Mouse (Mus musculus): ENCODE results near the gene Psmb10. TPM values are rescaled to one million over a fixed set of nuclear protein-coding genes. Genes with fewer than 3 reads are reported as not detected.
"Not testable (repeated sequence)": the region's sequence is repeated elsewhere in the genome, so short reads cannot be mapped to it uniquely, and the experiment has no call there.

Gene Psmb10
- polyA plus RNA-seq (2015; fragmentation: Nextera tagmentation; extraction: Ambion mirVana) = 115 and 116 TPM in 2 replicates

- Histone ChIP-seq H3K27me3 (replicated peaks; ENCODE audit: control insufficient read depth, insufficient read depth, low read length) (no peaks in the 10 kb centered on the region), H3K4me3 (ENCODE audit: low read length) (peak within 1 kb of the TSS; percentile 89), H3K9me3 (ENCODE audit: control insufficient read depth, low read length) (no peaks in the 10 kb centered on the region), H3K4me2 (ENCODE audit: low read depth, low read length) (peak within 1 kb of the TSS; percentile 80), H3K4me1 (ENCODE audit: control insufficient read depth, insufficient read depth, low read length) (peaks cover 16% of the 10 kb centered on the region), H3K36me3 (ENCODE audit: control insufficient read depth, insufficient read depth, low read length) (0 out of 2 replicates have a peak, but pooled peaks cover 5% of the 10 kb centered on the region), H3K27ac (ENCODE audit: low read length) (peak within 1 kb of the TSS; percentile 85), H3K9ac (ENCODE audit: low read depth, low read length) (peak within 1 kb of the TSS; percentile 87)
- ATAC-seq = peak; percentile 9; the same call in 1 of the 2 replicates
- 27% methylated on average over 4 of the region's 4 CpGs for WGBS
These were observed at the start of gene Psmb10 for GRCm38 (mm10) chr8:105938306-105938669. Psmb10 (minus strand) TSS chr8:105938444.

GRCm38 (mm10) chr8:105983406-105983805 lies 45.2 kb upstream of the Psmb10 start:
- H3K27ac ChIP-seq (ENCODE audit: low read length); H3K9ac ChIP-seq (ENCODE audit: low read depth, low read length); H3K4me3 ChIP-seq (ENCODE audit: low read length): not testable (repeated sequence)

GRCm38 (mm10) chr8:105981146-105981545 lies 42.9 kb upstream of the Psmb10 start:
- H3K4me1 ChIP-seq (ENCODE audit: control insufficient read depth, insufficient read depth, low read length) = no peaks in the 10 kb centered on the region
- H3K9me3 ChIP-seq (ENCODE audit: control insufficient read depth, low read length) = no peaks in the 10 kb centered on the region
- H3K27ac ChIP-seq (ENCODE audit: low read length) = no peak overlapping the region
- no peak for ATAC-seq
- H3K4me2 ChIP-seq (ENCODE audit: low read depth, low read length) = no peak overlapping the region
- H3K4me3 ChIP-seq (ENCODE audit: low read length) = no peak overlapping the region
- H3K27me3 ChIP-seq (replicated peaks; ENCODE audit: control insufficient read depth, insufficient read depth, low read length) = no peaks in the 10 kb centered on the region
- no peaks in the 10 kb centered on the region for H3K36me3 ChIP-seq (ENCODE audit: control insufficient read depth, insufficient read depth, low read length)
- 82% methylated on average over 1 of the region's 1 CpGs for WGBS
- no peak overlapping the region for H3K9ac ChIP-seq (ENCODE audit: low read depth, low read length)

More at GRCm38 (mm10) chr8:105983406-105983805, 45.2 kb upstream of the Psmb10 start:
- H3K27me3 ChIP-seq (replicated peaks; ENCODE audit: control insufficient read depth, insufficient read depth, low read length); H3K4me2 ChIP-seq (ENCODE audit: low read depth, low read length); H3K9me3 ChIP-seq (ENCODE audit: control insufficient read depth, low read length); H3K4me1 ChIP-seq (ENCODE audit: control insufficient read depth, insufficient read depth, low read length); ATAC-seq; H3K36me3 ChIP-seq (ENCODE audit: control insufficient read depth, insufficient read depth, low read length): not testable (repeated sequence)
- 76% methylated on average over 11 of the region's 11 CpGs for WGBS

GRCm38 (mm10) chr8:105979325-105979724 lies 41.1 kb upstream of the Psmb10 start, which contains the start of gene Dpep3:
Dpep3 (minus strand) TSS chr8:105979429.
- 89% methylated on average over 15 of the region's 15 CpGs for WGBS
- H3K4me1 ChIP-seq (ENCODE audit: control insufficient read depth, insufficient read depth, low read length) = no peaks in the 10 kb centered on the region
- no peak within 1 kb of the TSS for H3K27ac ChIP-seq (ENCODE audit: low read length)
- no peaks in the 10 kb centered on the region for H3K9me3 ChIP-seq (ENCODE audit: control insufficient read depth, low read length)
- H3K9ac ChIP-seq (ENCODE audit: low read depth, low read length) = no peak within 1 kb of the TSS
- H3K4me3 ChIP-seq (ENCODE audit: low read length) = no peak within 1 kb of the TSS
- H3K4me2 ChIP-seq (ENCODE audit: low read depth, low read length) = no peak within 1 kb of the TSS
- H3K27me3 ChIP-seq (replicated peaks; ENCODE audit: control insufficient read depth, insufficient read depth, low read length) = no peaks in the 10 kb centered on the region
- ATAC-seq = no peak
- no peaks in the 10 kb centered on the region for H3K36me3 ChIP-seq (ENCODE audit: control insufficient read depth, insufficient read depth, low read length)

GRCm38 (mm10) chr8:105975363-105975762 lies 37.1 kb upstream of the Psmb10 start:
- Histone ChIP-seq H3K4me1 (ENCODE audit: control insufficient read depth, insufficient read depth, low read length) (no peaks in the 10 kb centered on the region), H3K27ac (ENCODE audit: low read length) (no peak overlapping the region), H3K27me3 (replicated peaks; ENCODE audit: control insufficient read depth, insufficient read depth, low read length) (no peaks in the 10 kb centered on the region), H3K4me2 (ENCODE audit: low read depth, low read length) (no peak overlapping the region), H3K9ac (ENCODE audit: low read depth, low read length) (no peak overlapping the region), H3K9me3 (ENCODE audit: control insufficient read depth, low read length) (no peaks in the 10 kb centered on the region), H3K4me3 (ENCODE audit: low read length) (no peak overlapping the region), H3K36me3 (ENCODE audit: control insufficient read depth, insufficient read depth, low read length) (no peaks in the 10 kb centered on the region)
- 64% methylated on average over 7 of the region's 7 CpGs for WGBS
- no peak for ATAC-seq

- no peak for ATAC-seq
- Histone ChIP-seq H3K27me3 (replicated peaks; ENCODE audit: control insufficient read depth, insufficient read depth, low read length) (no peaks in the 10 kb centered on the region), H3K36me3 (ENCODE audit: control insufficient read depth, insufficient read depth, low read length) (no peaks in the 10 kb centered on the region), H3K27ac (ENCODE audit: low read length) (no peak overlapping the region), H3K9me3 (ENCODE audit: control insufficient read depth, low read length) (no peaks in the 10 kb centered on the region), H3K4me2 (ENCODE audit: low read depth, low read length) (no peak overlapping the region), H3K4me1 (ENCODE audit: control insufficient read depth, insufficient read depth, low read length) (peaks cover 7% of the 10 kb centered on the region; the same call in 1 of the 2 replicates), H3K9ac (ENCODE audit: low read depth, low read length) (no peak overlapping the region), H3K4me3 (ENCODE audit: low read length) (no peak overlapping the region)
- whole genome bisulfite sequencing = 76% methylated on average over 8 of the region's 8 CpGs
These were observed 32.9 kb upstream of the Psmb10 start for GRCm38 (mm10) chr8:105971019-105971720.

- Histone ChIP-seq H3K4me2 (ENCODE audit: low read depth, low read length) (no peak overlapping the region), H3K4me3 (ENCODE audit: low read length) (no peak overlapping the region), H3K9ac (ENCODE audit: low read depth, low read length) (no peak overlapping the region), H3K4me1 (ENCODE audit: control insufficient read depth, insufficient read depth, low read length) (peaks cover 13% of the 10 kb centered on the region; the same call in 1 of the 2 replicates), H3K9me3 (ENCODE audit: control insufficient read depth, low read length) (no peaks in the 10 kb centered on the region), H3K27me3 (replicated peaks; ENCODE audit: control insufficient read depth, insufficient read depth, low read length) (no peaks in the 10 kb centered on the region), H3K27ac (ENCODE audit: low read length) (no peak overlapping the region), H3K36me3 (ENCODE audit: control insufficient read depth, insufficient read depth, low read length) (no peaks in the 10 kb centered on the region)
- no peak for ATAC-seq
- WGBS = 68% methylated on average over 1 of the region's 1 CpGs
These were observed 31.1 kb upstream of the Psmb10 start for GRCm38 (mm10) chr8:105969367-105969766.

- peaks cover 13% of the 10 kb centered on the region; the same call in 1 of the 2 replicates for H3K4me1 ChIP-seq (ENCODE audit: control insufficient read depth, insufficient read depth, low read length)
- H3K9me3 ChIP-seq (ENCODE audit: control insufficient read depth, low read length) = no peaks in the 10 kb centered on the region
- 9% methylated on average over 19 of the region's 19 CpGs for WGBS
- H3K4me2 ChIP-seq (ENCODE audit: low read depth, low read length) = peak overlapping the region; percentile 83
- ATAC-seq = peak; percentile 50
- H3K4me3 ChIP-seq (ENCODE audit: low read length) = peak overlapping the region; percentile 79
- H3K36me3 ChIP-seq (ENCODE audit: control insufficient read depth, insufficient read depth, low read length) = no peaks in the 10 kb centered on the region
- no peaks in the 10 kb centered on the region for H3K27me3 ChIP-seq (replicated peaks; ENCODE audit: control insufficient read depth, insufficient read depth, low read length)
- H3K9ac ChIP-seq (ENCODE audit: low read depth, low read length) = peak overlapping the region; percentile 21; the same call in 1 of the 2 replicates
- peak overlapping the region; percentile 77 for H3K27ac ChIP-seq (ENCODE audit: low read length)
These were observed 28.6 kb upstream of the Psmb10 start for GRCm38 (mm10) chr8:105966692-105967311.

GRCm38 (mm10) chr8:105965905-105966341 lies 27.7 kb upstream of the Psmb10 start, which contains the start of gene Slc12a4:
Slc12a4 (minus strand) TSS chr8:105966097.
- WGBS = 1% methylated on average over 45 of the region's 47 CpGs
- peak within 1 kb of the TSS; percentile 83 for H3K4me2 ChIP-seq (ENCODE audit: low read depth, low read length)
- ATAC-seq = peak; percentile 92

More at GRCm38 (mm10) chr8:105965905-105966341, 27.7 kb upstream of the Psmb10 start, which contains the start of gene Slc12a4:
- Histone ChIP-seq H3K4me1 (ENCODE audit: control insufficient read depth, insufficient read depth, low read length) (peaks cover 13% of the 10 kb centered on the region; the same call in 1 of the 2 replicates), H3K27me3 (replicated peaks; ENCODE audit: control insufficient read depth, insufficient read depth, low read length) (no peaks in the 10 kb centered on the region), H3K27ac (ENCODE audit: low read length) (peak within 1 kb of the TSS; percentile 81), H3K9me3 (ENCODE audit: control insufficient read depth, low read length) (no peaks in the 10 kb centered on the region), H3K36me3 (ENCODE audit: control insufficient read depth, insufficient read depth, low read length) (no peaks in the 10 kb centered on the region), H3K4me3 (ENCODE audit: low read length) (peak within 1 kb of the TSS; percentile 79), H3K9ac (ENCODE audit: low read depth, low read length) (peak within 1 kb of the TSS; percentile 84)

Data from intestine, embryonic 16.5 days (tissue).